Mouse (Mus musculus) liver, embryonic 13.5 days (tissue): ENCODE data around the gene Ptpn11. TPM values are rescaled to one million over a fixed set of nuclear protein-coding genes. Genes with fewer than 3 reads are reported as not detected.
"Not testable (repeated sequence)": the region's sequence is repeated elsewhere in the genome, so short reads cannot be mapped to it uniquely, and the experiment has no call there.

Experiments
- ATAC-seq: fragments of 200-750 bp; cut with Nextera tagmentation; 2 replicates; pipeline ENCODE4 v1.8.0; 2017; ENCODE audit warnings: low read depth, mild to moderate bottlenecking, moderate number of reproducible peaks, moderate library complexity
- DNase-seq: peaks from one replicate; pipeline ENCODE4 v3.0.0; 2022
- H3K27ac ChIP-seq: fragments of 300-500 bp; sonication (generic); 2 replicates; pipeline ENCODE4 v1.5.1; 2015; ENCODE audit warnings: moderate library complexity, mild to moderate bottlenecking, inconsistent platforms
- H3K27me3 ChIP-seq: fragments of 300-500 bp; sonication (generic); 2 replicates; pipeline ENCODE4 v1.6.1; 2015; ENCODE audit warnings: mild to moderate bottlenecking, inconsistent platforms
- H3K36me3 ChIP-seq: fragments of 300-500 bp; sonication (generic); 2 replicates; pipeline ENCODE4 v1.6.1; 2015; ENCODE audit warnings: mild to moderate bottlenecking, inconsistent platforms
- H3K4me1 ChIP-seq: fragments of 300-500 bp; sonication (generic); replicated peaks from 2 replicates; pipeline ENCODE4 v1.6.1; 2015; ENCODE audit warnings: inconsistent platforms
- H3K4me2 ChIP-seq: fragments of 300-500 bp; sonication (generic); 2 replicates; pipeline ENCODE4 v1.6.1; 2015; ENCODE audit warnings: inconsistent platforms, mild to moderate bottlenecking, moderate library complexity
- H3K4me3 ChIP-seq: fragments of 300-500 bp; sonication (generic); replicated peaks from 2 replicates; pipeline ENCODE4 v1.5.1; 2015; ENCODE audit warnings: mild to moderate bottlenecking, inconsistent platforms
- H3K9ac ChIP-seq: fragments of 300-500 bp; sonication (generic); 2 replicates; pipeline ENCODE4 v1.6.1; 2015; ENCODE audit warnings: mild to moderate bottlenecking, inconsistent platforms
- H3K9me3 ChIP-seq: fragments of 300-500 bp; sonication (generic); replicated peaks from 2 replicates; pipeline ENCODE4 v1.6.1; 2016; ENCODE audit warnings: inconsistent platforms
- WGBS: fragments of 180-500 bp; shearing (Covaris S2); methylation state at CpG from one replicate; pipeline ENCODE4 v1.1.7; 2015; ENCODE audit not compliant: insufficient replicate concordance; 5-methylcytosine and 5-hydroxymethylcytosine counted together
- polyA plus RNA-seq: library from polyadenylated mRNA; unstranded; fragments of >200 nt; fragmentation: Nextera tagmentation; extraction: Ambion mirVana; gene quantifications from 2 replicates; pipeline ENCODE4 v1.2.1, GENCODE M21; 2015

Ptpn11 gene
- polyA plus RNA-seq, 1 experiment from 2014 or later, result 12.5 TPM

GRCm38 (mm10) chr5:121215380-121216125 lies 24.4 kb upstream of the Ptpn11 start:
- Histone ChIP-seq H3K9me3 (no peaks in the 10 kb centered on the region), H3K9ac (peak overlapping the region; percentile 72), H3K4me1 (peaks cover 55% of the 10 kb centered on the region), H3K27me3 (no peaks in the 10 kb centered on the region), H3K4me3 (no peak overlapping the region), H3K4me2 (peak overlapping the region; percentile 55), H3K27ac (peak overlapping the region; percentile 100), H3K36me3 (peaks cover 27% of the 10 kb centered on the region)
- WGBS, result 11% methylated on average over 13 of the region's 13 CpGs
- peak; percentile 68 for DNase-seq
- no peak; the same call in 1 of the 2 replicates for ATAC-seq

- Histone ChIP-seq H3K27me3 (no peaks in the 10 kb centered on the region), H3K4me1 (peaks cover 53% of the 10 kb centered on the region), H3K4me3 (no peak overlapping the region), H3K36me3 (peaks cover 35% of the 10 kb centered on the region), H3K4me2 (no peak overlapping the region), H3K9me3 (no peaks in the 10 kb centered on the region), H3K9ac (peak overlapping the region; percentile 72), H3K27ac (peak overlapping the region; percentile 100)
- WGBS, result 55% methylated on average over 7 of the region's 7 CpGs
- ATAC-seq (no peak), DNase-seq (no peak)
These were observed 23.5 kb upstream of the Ptpn11 start for GRCm38 (mm10) chr5:121214707-121215106.

GRCm38 (mm10) chr5:121212108-121212507 lies 20.9 kb upstream of the Ptpn11 start:
- H3K27me3 ChIP-seq, result no peaks in the 10 kb centered on the region
- H3K4me1 ChIP-seq, result peaks cover 44% of the 10 kb centered on the region
- H3K36me3 ChIP-seq, result peaks cover 61% of the 10 kb centered on the region
- WGBS, result 85% methylated on average over 6 of the region's 6 CpGs
- DNase-seq (no peak), ATAC-seq (no peak)
- no peak overlapping the region for H3K4me3 ChIP-seq
- H3K9me3 ChIP-seq, result no peaks in the 10 kb centered on the region
- no peak overlapping the region for H3K4me2 ChIP-seq
- no peak overlapping the region for H3K27ac ChIP-seq
- H3K9ac ChIP-seq, result no peak overlapping the region

- H3K4me1 ChIP-seq, result peaks cover 47% of the 10 kb centered on the region
- H3K36me3 ChIP-seq, result peaks cover 77% of the 10 kb centered on the region
- DNase-seq, result no peak
- H3K9me3 ChIP-seq, result no peaks in the 10 kb centered on the region
- H3K27ac ChIP-seq, result no peak overlapping the region
- no peak overlapping the region for H3K4me3 ChIP-seq
- no peak overlapping the region for H3K9ac ChIP-seq
- no peak for ATAC-seq
- no peaks in the 10 kb centered on the region for H3K27me3 ChIP-seq
- no peak overlapping the region for H3K4me2 ChIP-seq
- 88% methylated on average over 1 of the region's 1 CpGs for WGBS
These were observed 19.4 kb upstream of the Ptpn11 start for GRCm38 (mm10) chr5:121210601-121210924.

GRCm38 (mm10) chr5:121209755-121210600 lies 18.8 kb upstream of the Ptpn11 start:
- no peaks in the 10 kb centered on the region for H3K9me3 ChIP-seq
- no peak overlapping the region for H3K9ac ChIP-seq
- DNase-seq (no peak), ATAC-seq (peak; percentile 10; the same call in 1 of the 2 replicates)
- H3K4me3 ChIP-seq, result no peak overlapping the region
- H3K27ac ChIP-seq, result peak overlapping the region; percentile 45; the same call in 1 of the 2 replicates
- no peak overlapping the region for H3K4me2 ChIP-seq
- peaks cover 43% of the 10 kb centered on the region for H3K4me1 ChIP-seq
- H3K36me3 ChIP-seq, result peaks cover 78% of the 10 kb centered on the region
- 83% methylated on average over 9 of the region's 9 CpGs for WGBS
- no peaks in the 10 kb centered on the region for H3K27me3 ChIP-seq

GRCm38 (mm10) chr5:121206984-121207383 lies 15.8 kb upstream of the Ptpn11 start:
- 68% methylated on average over 3 of the region's 3 CpGs for WGBS
- Histone ChIP-seq H3K27me3 (no peaks in the 10 kb centered on the region), H3K4me2 (peak overlapping the region; percentile 82), H3K9me3 (no peaks in the 10 kb centered on the region), H3K27ac (peak overlapping the region; percentile 83), H3K4me3 (peak overlapping the region; percentile 88), H3K9ac (peak overlapping the region; percentile 97), H3K4me1 (peaks cover 37% of the 10 kb centered on the region), H3K36me3 (peaks cover 66% of the 10 kb centered on the region)
- ATAC-seq, result no peak
- DNase-seq, result no peak

GRCm38 (mm10) chr5:121206540-121206939 lies 15.3 kb upstream of the Ptpn11 start:
- Histone ChIP-seq H3K4me3 (peak overlapping the region; percentile 88), H3K36me3 (peaks cover 61% of the 10 kb centered on the region), H3K27ac (peak overlapping the region; percentile 83), H3K27me3 (no peaks in the 10 kb centered on the region), H3K4me1 (peaks cover 37% of the 10 kb centered on the region), H3K9me3 (no peaks in the 10 kb centered on the region), H3K9ac (peak overlapping the region; percentile 97), H3K4me2 (peak overlapping the region; percentile 82)
- ATAC-seq, result no peak
- no peak for DNase-seq
- WGBS, result 72% methylated on average over 9 of the region's 9 CpGs

- not testable (repeated sequence) for H3K9me3 ChIP-seq, H3K27me3 ChIP-seq, ATAC-seq, DNase-seq
- H3K36me3 ChIP-seq, result peaks cover 52% of the 10 kb centered on the region
- H3K4me3 ChIP-seq, result peak overlapping the region; percentile 88
- H3K27ac ChIP-seq, result peak overlapping the region; percentile 83
- H3K4me1 ChIP-seq, result peaks cover 37% of the 10 kb centered on the region
- WGBS, result 37% methylated on average over 8 of the region's 10 CpGs
- peak overlapping the region; percentile 97 for H3K9ac ChIP-seq
- peak overlapping the region; percentile 82 for H3K4me2 ChIP-seq
These were observed 14.4 kb upstream of the Ptpn11 start for GRCm38 (mm10) chr5:121205537-121206130.

GRCm38 (mm10) chr5:121204132-121205089 lies 13.2 kb upstream of the Ptpn11 start, which contains the start of gene Rpl6:
Gene Rpl6, plus strand, starts transcription at chr5:121204481.
- H3K27me3 ChIP-seq, result no peaks in the 10 kb centered on the region
- 1% methylated on average over 52 of the region's 52 CpGs for WGBS
- H3K9ac ChIP-seq, result peak within 1 kb of the TSS; percentile 97
- H3K36me3 ChIP-seq, result peaks cover 40% of the 10 kb centered on the region
- ATAC-seq, result peak; percentile 88
- peak; percentile 71 for DNase-seq
- H3K4me3 ChIP-seq, result peak within 1 kb of the TSS; percentile 88
- H3K4me1 ChIP-seq, result peaks cover 38% of the 10 kb centered on the region
- no peaks in the 10 kb centered on the region for H3K9me3 ChIP-seq
- H3K4me2 ChIP-seq, result peak within 1 kb of the TSS; percentile 82
- H3K27ac ChIP-seq, result peak within 1 kb of the TSS; percentile 83

GRCm38 (mm10) chr5:121202467-121202866 lies 11.3 kb upstream of the Ptpn11 start:
- ATAC-seq, result no peak
- no peak overlapping the region for H3K27ac ChIP-seq
- no peaks in the 10 kb centered on the region for H3K27me3 ChIP-seq
- no peaks in the 10 kb centered on the region for H3K9me3 ChIP-seq
- H3K4me3 ChIP-seq, result no peak overlapping the region
- H3K4me2 ChIP-seq, result no peak overlapping the region
- WGBS, result 63% methylated on average over 1 of the region's 1 CpGs
- no peak for DNase-seq
- H3K4me1 ChIP-seq, result peaks cover 48% of the 10 kb centered on the region
- no peak overlapping the region for H3K9ac ChIP-seq
- peaks cover 20% of the 10 kb centered on the region for H3K36me3 ChIP-seq
